Mouse (Mus musculus): ENCODE measurements around the gene Sesn3.

DNA sequence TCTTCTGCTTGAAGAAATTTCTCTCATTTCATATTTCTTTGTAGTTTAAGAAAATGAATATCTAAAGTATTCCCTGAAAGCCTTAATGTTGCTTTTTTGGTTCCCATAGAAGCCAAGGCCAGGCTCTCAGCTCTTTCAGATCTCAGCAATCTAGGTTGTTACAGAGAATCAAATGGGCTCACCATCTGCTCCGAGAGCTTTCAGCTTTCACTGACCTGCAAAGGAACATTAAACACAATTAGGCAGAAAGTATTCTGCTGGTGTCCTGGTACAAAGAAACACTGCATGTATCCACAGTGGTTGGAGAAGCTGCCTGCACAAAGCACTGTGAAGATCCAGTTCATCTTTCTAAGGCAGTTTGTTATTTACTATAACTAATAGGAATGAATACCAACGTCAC, 32.6 kb upstream of the Sesn3 start:
- TF ChIP-seq USF1 (IDR thresholded peaks at IDR 0.05; ENCODE audit: low read depth) (no peak), CTCF (IDR thresholded peaks at IDR 0.05; ENCODE audit: control insufficient read depth, insufficient read depth, insufficient read length) (no peak), MYOG (IDR thresholded peaks at IDR 0.05; ENCODE audit: control insufficient read depth, extremely low read depth, insufficient read length) (no peak)

All from C2C12 (cell line).